Mouse (Mus musculus) E14TG2a.4 (cell line): ENCODE measurements around the gene Inafm2.

Source experiments
- CTCF ChIP-seq: conservative IDR thresholded peaks from 2 replicates; pipeline ENCODE4 v1.5.1; 2014; ENCODE audit warnings: low read length
- NANOG ChIP-seq: IDR thresholded peaks from 2 replicates; pipeline ENCODE4 v1.6.1; 2014; ENCODE audit warnings: borderline replicate concordance, low read length, mixed read lengths
- POU5F1 ChIP-seq: IDR thresholded peaks from 2 replicates; pipeline ENCODE4 v1.6.1; 2014; ENCODE audit warnings: low read length, borderline replicate concordance

DNA sequence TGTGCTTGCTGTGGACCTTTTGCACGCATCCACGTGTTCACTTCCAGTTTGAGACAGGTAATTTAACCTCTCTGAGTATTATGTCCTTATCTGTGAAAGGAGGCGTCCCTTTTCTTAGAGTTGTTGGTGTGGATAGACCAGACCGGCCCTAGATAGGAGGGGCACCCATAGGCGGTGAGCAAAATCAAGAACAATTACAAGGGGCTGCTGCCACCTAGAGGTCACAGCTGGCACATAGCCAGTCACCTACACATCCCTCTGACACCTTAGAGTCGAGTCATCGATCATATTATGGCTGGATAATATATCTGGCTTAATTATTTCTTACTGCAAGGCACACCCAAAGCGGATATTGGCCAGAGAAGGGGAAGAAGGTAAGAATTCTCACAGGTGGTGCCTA is 14.3 kb downstream of the Inafm2 start:
- TF ChIP-seq CTCF (peak; percentile 65), POU5F1 (no peak), NANOG (no peak)
